Mouse (Mus musculus) B cell, adult 2 months (primary cell): ENCODE results near the gene Oaf.

Experiments used
- DNase-seq, 2 experiments: peaks; one replicate each; pipeline ENCODE4 v3.0.0; 2022

Oaf gene

DNA sequence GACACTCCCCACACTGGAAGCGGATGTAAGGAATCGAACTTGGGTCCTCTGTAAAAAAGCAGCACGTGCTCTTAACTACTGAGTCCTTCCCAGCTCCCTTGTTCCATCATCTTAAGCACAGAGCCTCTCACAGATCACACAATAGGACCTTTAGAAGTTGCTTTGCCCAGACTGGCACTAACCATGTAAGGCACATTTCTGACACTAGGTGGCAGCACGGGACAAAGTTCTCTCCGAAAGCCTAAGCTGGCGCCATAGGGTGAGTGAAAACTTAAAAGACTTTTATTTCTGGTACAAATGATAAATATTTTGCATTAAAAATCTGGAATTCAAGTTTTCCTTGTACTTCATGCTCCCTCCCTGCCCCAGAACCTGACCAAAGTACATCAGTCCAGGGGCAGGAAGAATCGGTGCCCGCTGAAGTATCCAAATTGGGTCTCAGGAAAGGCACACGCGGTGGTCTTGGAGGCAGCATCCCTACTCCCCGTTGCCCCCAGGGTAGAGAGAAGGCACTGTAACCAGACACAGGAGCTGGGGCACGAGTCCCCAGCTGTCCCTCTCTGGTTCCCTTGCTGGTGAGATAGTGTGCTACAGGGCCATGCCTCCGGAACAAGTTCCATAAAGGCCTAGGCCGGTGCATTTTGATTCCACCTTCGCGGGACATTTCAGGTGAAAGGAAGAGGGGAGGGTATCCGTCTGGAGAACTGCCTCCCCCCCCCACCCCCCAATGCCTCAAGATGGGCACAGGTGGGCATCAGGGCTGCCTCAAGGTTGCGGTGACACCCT is 17.9 kb downstream of the Oaf start:
- DNase-seq = peak; percentile 75 to 78

DNA sequence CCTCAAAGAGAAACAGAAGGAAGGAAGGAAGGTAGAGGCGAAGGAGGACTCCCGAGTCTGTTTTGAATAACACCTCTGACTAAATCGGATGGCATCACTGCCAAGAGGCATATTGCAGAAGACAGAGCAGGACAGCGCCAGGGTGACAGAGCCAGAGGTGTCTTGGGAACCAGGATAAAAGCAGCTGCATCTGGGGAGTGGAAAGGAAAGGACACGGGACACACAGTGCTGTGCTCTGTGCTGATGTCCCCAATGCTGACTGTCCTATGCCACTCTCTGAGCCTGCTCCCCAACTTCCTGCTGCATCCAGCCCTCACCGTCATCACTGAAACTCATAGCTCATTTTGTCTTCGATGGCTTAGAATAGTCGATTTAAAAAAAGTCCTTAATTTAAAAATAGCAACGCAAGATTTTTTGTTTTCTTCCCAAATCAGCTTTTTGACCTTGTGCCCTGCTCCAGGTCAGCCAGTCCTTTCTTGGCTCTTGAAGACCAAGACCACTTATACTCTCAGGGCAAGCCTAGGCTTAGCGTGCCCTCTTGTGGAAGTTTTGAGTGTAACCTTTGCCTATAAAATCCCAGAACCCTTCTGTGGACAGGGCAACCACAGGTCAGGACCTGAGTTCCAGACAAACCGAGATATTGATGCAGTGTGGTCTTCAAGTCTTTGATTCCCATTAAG is 28.8 kb downstream of the Oaf start:
- peak; percentile 19 to 24 for DNase-seq

DNA sequence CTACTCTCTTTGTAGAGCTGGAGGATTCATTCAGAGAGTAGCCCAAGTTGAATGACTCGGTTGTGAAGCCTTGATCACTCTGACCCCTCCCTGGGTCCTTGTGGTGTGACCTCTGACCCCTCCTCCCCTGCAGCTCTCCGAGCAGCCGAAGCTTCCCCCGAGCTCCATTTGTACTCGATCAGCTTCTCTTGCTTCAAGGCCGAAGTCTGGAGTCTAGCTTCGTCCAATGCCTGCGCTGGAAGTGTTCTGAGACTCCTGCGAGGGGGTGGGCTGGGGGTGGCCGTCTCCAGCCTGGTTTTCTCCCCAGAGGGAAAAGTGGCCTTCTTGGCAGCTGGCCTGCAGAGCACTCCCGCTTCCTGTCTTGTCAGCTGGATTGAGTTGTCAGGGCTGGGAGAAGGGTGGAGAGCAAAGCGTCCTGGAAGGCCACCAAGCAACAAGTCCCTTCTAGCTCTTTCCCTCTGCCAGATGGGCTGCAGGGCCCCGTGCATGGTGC is 29.5 kb downstream of the Oaf start, which contains the start of gene Pou2f3:
Pou2f3 (minus strand) TSS at position 180 of the 493 bp plus-strand sequence.
- no peak for DNase-seq

DNA sequence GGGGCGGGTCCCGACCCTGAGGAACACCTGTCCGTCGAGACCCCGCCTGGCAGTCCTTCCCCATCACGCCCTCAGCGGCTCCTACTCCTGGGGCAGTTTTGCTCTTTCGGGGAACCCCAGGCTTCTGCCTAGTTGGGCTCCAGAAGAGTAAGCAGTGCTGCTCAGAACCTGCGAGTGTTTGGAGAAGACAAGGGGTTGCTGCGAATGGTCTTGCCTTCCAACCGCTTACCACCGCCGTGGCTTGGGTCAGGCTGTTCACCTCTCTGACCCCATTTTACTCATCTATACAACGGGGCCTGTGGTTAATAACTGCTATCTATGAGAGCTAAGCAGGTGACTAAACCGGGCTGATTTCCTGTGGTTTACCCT is 33.7 kb downstream of the Oaf start:
- DNase-seq = no peak

DNA sequence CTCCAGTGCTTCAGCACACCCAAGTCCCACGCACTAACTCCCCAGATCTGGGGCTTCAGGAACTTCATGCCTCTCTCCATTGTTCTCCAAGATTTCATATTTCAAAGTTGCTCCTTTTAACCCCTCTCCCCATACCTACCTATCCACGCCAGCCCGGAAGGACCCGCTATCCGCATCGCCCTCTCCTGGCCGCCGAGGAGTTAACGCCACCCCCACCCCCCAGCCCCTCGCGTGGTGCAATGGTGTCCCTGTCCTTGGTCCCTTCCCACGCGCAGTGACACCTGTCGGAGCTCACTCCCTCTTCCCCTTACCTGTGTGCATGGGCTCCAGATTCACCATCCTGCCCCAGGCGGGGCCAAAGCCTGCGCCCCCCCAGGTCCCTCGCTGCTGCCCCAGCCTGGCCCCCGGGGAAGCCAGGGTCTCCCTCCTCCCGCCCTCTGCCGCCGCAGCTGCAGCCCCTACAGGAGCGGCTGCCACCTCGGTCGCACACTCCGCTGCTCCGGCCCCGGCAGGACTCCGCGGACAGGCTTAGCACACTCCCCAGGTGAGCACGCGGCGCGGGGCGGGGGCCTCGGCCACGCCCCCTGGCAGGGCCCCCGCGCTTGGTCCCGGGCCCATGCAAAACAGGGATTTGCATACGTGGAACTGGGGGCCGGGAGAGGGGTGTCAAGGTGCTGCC is 34.2 kb downstream of the Oaf start:
- DNase-seq = no peak

DNA sequence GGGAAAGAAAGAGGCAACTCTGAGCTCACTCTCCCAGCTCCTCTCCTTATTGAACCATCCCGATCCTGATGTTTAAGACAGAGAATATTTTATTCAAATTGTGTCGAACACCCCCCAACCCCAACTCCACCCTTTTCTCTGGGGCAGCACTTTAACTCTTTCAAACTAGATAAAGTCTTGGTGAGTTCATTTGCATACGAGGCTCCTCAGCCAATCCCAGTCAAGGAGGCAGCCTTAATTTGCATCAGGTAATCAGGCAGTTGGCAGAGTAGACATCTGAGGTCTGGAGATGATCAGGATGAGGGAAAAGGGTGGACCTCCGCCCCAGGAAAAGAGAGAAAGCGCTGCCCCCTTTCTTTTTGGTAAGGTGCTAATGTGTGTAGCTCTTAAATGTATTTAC is 39.5 kb downstream of the Oaf start:
- no peak for DNase-seq

DNA sequence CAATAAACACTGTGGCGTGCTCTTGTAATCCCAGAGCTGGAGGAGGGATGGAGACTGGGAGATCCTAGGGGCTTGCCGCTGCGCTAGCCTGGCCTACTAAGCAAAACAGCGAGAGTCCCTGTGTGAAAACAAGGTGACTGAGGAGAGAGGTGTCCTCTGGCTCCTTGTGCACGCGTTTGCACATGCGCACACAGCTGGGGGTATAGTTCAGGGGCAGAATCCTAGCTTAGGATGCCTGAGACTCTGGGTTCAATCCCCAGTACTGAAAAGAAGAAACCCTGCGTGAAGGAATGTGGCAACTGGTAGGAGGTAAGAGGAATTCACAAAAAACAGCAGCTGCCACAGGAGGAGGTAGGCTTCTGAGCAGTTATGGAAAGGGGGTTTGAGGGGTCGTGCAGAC is 45.7 kb downstream of the Oaf start:
- DNase-seq = no peak

DNA sequence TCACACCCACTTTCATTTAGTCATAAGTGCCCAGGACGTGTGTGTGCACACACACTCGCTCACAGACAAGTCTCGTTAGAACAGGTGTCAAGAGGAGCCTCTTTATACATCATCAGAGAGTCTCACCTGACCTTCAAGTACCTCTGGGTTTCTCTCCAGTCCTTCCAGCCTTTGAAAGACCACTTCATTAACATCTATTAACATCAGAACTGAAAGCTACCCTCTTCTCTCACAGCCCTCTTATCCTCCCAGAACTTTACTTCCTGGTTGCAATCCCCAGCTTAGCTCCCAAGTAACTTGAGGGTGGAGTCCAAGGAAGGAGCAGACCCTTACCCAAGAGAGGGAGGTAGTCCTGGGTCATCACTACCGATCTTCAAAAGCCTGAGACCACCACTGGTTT is 48.1 kb downstream of the Oaf start:
- no peak for DNase-seq

DNA sequence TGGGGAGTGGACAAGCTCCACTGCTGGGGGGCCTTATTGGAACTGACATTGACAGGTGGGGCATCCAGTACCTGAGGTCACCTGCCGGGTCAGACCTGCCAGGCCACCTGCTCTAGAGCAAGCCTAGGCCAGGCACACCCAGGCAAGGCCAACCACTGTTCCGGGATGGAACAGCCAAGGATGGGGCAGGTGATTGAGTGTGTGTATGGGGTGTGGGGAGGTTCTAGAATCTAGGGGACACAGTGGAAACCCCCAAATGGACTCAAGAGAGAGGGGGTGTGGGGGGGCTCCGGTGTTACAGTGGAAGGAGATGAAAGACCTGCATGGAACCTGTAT is 50.7 kb downstream of the Oaf start:
- no peak for DNase-seq

DNA sequence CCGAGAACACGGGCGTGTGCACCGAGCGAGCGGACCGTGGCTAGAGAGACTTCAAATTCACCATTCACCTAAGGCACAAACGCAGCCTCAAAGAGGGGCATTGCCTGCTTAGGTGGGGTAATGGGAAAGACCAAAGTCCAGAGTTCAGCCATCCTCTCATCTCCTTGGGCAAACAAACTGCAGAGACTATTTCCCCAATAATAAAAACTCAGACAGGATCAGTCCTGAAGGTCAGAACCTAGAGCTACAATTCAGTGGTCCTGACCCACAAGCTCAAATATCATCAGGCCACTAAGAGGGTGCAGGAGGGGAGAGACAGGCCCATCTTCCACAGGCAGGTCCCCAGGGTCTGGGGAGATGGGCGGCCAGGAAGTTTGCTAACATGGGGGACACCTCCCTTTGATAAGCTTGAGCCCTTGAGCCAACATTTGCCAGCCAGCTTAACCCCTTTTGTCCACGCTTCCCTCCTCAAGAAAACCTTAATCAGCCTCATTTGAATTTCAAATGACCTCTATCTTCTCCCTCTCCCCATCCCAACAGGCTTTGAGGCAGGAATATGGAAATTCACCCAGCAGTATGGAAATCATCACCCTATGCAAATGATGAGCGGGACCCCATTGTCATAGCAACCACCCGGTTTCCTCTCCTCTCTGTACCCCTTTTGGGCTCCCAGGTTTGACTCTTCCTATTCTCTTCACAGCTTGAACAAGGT is 51.2 kb downstream of the Oaf start:
- no peak for DNase-seq

DNA sequence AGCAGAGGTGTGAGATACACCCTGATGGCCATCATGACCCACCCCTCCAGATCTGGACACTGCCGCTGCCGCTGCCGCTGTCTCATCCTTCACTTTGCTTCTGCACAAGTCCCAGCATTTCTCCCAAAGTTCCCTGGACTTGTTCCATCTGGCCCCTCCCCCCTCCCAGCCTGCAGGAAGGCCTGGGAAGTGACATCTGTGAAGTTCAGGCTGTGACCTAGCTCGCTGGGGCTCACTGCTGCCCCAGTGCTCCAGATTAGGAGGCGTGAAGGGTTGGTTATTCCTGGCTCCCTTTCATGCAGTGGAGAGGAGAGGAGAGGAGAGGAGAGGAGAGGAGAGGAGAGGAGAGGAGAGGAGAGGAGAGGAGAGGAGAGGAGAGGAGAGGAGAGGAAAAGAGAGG is 60.1 kb downstream of the Oaf start:
- no peak for DNase-seq

DNA sequence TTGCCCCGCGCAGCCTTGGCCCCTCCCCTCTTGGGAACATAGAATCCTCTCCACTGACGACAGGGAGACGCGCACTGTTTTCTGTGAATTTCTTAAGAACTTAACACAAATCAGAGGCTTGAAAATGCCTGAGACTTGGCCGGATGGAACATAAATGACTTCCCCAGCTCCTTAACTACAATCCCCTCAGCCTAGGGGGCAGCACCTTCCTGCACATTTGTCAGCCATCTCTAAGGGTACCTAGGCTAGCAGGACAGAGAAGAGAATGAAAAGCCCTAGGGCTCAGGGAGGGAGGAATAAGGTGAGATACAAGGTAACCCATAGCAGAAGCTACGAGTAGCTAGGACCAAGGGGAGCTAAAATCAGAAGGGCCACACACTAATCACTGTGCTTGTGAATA is 61.5 kb downstream of the Oaf start:
- DNase-seq = no peak
